Mouse (Mus musculus) left cerebral cortex, postnatal 25 days (tissue): ENCODE measurements at regions not wholly inside any gene's neighbourhood (a gene's known extent, or its start where the extent isn't known, plus 50 kb on each side); places are given as distances from the start of the nearest gene placed in this dataset.
A peak's percentile ranks its signal among the peaks of the same experiment; 100 is the strongest.

Source experiments
- DNase-seq, 2 experiments: peaks; one replicate each; pipeline ENCODE4 v3.0.0; 2022; ENCODE audit warnings: low spot score in 2 of 2, mixed read lengths in 1 of 2
- intact Hi-C: fragments of 180-260 bp; cut with DNase I; formaldehyde crosslinking; loops from one replicate; pipeline ENCODE4 v1.15.1; 2025

DNA sequence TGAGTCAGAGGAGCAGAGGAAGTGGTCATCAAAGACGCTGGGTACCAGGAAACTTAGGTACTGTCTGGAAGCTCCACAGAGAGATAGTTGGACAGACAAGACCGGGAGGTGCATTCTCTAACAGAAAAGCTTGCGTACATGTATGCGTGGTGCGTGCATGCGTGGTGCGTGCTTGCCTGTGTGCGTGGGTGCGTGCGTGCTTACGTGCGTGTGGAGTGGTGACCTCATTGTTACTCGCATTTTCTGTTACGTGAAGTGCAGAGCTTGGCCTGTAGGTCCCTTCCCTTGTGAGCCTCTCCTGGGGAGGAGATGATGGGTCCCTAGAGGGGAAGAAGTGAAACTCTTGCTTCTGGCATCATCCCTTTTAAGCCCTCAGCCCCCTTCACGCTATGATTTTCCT lies 175.5 kb upstream of the Msx2 start:
- intact Hi-C loops = no loop called here

DNA sequence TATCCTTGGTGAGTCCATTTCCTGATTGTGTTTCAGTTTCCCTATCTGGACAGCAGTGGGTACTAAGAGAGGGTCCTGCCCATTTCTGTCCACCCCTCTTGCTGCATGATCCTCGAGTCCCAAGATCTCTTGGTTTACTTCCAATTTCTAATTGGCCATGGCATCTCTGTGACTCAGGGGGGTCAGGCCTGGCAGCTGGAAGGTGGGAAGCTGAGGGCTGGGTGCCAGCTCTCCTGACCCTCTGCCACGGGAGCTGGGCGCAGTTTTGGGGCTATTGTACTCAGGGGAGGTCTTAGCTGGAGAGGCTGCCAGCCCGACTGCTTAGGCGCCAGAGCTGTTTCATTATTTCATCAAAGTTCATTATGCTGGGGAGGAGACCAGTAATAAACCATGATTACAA lies 169.7 kb upstream of the Msx2 start:
- intact Hi-C loops = no loop called here
- DNase-seq = no peak

More for the DNA sequence above, 175.5 kb upstream of the Msx2 start:
- no peak for DNase-seq

DNA sequence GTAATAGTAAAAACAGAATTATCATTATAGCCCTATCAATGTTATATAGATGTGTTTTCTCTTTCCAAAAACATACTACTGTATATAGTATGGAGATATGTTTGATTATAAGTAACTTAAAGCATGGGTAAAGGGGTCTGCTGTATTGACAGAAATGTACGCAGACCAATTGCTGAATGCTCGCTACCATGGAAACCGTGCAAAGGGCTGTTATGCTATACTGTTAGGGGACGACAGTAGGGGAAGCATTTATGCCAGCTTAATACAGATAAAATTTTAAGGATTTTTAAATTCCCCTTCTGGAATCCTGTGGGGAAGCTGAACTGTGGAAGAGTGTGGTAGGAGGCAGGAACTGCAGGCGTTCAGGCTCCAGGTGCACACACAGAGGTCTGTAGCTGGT lies 166.7 kb upstream of the Msx2 start:
- no peak for DNase-seq
- intact Hi-C loops = no loop called here

DNA sequence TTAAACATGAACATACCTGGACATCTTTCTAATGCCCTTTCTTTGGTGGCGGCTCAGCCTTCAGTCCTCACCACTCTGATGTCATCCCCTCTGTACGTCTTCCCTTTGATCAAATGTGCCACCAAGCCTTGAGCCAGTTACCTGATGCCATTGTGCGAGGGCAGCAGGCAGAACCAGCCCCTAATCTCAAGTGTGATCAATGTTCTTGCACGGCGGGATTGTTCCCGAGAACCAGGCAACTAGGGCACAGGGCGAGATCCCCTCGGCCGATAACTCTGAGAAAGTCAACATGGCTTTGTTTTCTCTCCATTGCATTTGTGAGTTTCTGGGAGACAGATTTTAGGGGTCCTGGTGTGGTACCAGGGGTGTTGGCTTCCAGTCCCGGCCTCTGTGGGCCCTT lies 166.2 kb upstream of the Msx2 start:
- intact Hi-C loops = no loop called here
- DNase-seq = no peak

DNA sequence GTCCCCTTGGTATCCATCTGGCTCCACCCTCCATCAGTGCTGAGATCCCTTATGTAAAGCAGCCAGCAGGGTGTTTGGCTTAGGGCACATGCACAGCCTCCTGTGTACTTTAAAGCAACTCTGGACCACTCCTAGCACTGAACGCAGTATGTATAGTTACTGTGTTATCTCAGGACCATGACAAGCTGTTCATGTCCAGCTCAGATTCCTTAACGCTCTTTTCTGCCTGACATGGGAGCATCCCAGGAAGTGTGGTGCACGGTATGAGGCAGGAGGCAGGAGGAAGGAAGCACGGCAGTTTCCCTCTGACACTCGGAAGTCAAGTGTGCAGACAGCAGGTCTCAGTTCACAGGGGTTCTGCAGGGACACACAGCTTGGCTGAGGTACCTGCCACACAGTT lies 163.1 kb upstream of the Msx2 start:
- intact Hi-C loops = no loop called here

DNA sequence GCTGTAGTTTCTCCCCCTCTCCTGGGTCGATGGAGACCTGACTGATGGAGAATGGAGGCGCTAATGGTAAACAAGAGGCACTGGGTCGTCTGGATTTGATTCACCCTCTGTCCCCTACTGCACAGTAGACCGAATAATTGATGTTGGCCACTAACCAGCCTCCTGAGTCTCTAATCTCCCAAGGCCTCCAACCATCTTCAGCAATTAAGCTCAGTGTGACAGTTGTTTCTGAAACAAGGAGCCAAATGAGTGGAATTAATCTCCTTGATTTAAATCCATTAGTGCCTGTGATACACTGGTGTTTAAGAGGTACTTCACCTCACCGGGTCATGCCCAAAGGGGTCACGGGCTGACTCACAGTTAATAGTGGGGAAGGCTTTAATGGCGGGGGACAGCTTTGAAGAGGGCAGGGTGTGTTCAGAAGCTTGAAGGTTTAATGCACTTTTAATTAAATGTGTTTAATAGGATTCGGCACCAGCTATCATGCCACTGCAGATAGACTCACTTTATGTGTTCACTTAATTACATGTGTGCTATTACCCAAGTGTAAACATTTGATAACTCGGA lies 161.8 kb upstream of the Msx2 start:
- no peak for DNase-seq
- intact Hi-C loops = no loop called here

More for the DNA sequence above, 163.1 kb upstream of the Msx2 start:
- no peak for DNase-seq

DNA sequence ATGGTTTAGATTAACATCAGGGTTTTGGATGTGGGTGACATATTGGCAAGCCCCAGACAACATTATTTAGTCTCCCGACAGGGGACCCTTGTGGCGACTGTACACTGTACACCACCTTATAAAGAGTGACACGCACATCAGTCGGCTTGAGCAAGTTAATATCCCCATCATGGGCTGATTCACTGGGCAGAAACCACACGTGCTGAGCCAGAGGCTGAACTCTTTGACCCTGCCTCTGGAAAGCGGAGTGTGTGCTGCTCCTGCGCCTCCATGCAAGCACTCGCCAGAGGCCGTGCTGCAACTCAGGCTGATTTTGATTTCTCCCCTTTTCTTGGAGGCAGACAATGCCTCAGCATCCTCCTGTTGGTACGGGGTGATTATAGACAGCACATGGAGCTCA lies 125.2 kb upstream of the Msx2 start:
- no peak for DNase-seq
- intact Hi-C loops = loop anchor here (10.0 kb wide), 1 partner anchor 133 kb away; no protein-coding TSS in a partner anchor

DNA sequence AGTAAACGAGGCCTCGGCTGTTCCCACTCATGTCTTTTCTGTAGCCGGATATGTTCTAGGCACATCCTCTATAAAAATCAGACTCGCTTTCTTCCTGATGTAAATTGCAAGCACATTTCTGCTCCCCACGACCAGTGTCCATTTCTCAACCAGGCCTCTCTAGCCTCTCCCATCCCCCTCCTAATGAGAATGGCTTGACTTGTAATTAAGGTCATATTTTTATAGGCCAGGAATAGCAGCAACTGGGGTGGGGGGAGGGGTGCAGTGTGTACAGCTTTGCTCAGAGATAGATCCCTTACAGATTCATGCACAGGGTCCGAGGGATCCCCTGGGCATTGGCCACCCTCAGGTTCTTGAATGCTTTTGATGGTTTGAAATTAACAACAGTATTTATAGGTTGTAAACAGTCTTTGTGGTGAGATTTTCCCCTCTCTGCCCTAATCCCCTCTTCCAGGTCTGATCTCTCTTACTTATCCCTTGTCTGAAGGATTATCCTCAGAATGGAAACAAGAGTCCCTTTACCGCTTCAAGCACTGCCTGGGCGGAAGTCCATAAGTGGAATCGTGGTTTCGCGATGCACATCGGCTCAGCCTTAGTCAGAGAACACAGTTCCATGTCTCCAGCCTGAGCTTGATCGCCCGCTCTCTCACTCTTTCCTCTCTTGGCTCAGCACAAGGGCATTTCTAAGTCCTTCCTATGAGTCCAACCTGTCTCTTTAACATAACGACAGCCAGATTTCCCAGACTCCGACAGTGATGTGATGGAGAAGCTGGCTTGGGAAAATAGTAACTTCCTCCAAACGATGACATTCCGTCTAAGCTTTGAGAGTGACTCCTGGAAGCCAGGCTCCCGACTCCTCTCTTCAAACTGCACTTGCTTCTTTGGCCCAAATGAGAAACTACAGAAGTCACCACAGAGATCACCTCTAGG lies 124.3 kb upstream of the Msx2 start:
- intact Hi-C loops = loop anchor here (10.0 kb wide), 1 partner anchor 132 kb away; no protein-coding TSS in a partner anchor
- DNase-seq = no peak

DNA sequence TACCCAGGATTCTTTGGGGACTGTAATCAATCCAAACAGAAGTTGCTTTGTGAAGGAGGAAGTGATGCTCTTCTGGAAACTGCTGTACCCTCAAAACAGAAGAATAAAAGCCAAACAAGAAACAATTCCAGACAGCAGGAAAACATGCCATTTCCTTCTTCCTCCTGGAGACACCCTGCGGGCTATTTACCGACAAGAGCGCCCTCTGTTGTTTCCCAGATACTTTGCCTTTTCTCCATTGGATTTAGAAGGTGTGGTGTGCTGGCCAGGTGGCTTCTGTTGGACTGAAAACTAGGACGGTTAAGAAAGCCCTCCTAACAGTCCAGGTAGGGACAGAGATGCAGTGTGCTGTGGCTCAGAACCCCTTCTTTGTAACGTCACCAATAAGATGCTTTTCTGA lies 119.9 kb upstream of the Msx2 start:
- peak; percentile 16 to 26 for DNase-seq
- intact Hi-C loops = loop anchor here (10.0 kb wide), 1 partner anchor 128 kb away; no protein-coding TSS in a partner anchor

DNA sequence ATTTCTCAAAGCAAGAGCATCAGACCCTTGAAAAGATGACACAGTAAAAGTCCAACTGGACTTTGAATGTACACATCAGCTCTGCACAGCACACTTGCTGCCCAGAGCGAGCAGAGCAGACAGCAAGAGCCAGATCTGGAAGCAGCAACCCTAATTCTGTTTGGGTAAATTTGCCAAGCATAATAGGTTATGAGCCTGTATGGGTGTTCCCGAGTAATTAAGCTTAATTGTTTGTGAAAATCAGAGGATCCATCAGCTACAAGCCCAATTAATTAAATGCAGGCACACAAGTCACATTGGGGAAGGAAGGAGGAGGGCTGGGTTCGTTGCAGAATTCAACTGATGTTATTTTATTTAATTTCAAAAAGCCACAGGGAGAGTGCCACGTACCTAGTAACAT lies 113.9 kb upstream of the Msx2 start:
- intact Hi-C loops = no loop called here
- no peak for DNase-seq

DNA sequence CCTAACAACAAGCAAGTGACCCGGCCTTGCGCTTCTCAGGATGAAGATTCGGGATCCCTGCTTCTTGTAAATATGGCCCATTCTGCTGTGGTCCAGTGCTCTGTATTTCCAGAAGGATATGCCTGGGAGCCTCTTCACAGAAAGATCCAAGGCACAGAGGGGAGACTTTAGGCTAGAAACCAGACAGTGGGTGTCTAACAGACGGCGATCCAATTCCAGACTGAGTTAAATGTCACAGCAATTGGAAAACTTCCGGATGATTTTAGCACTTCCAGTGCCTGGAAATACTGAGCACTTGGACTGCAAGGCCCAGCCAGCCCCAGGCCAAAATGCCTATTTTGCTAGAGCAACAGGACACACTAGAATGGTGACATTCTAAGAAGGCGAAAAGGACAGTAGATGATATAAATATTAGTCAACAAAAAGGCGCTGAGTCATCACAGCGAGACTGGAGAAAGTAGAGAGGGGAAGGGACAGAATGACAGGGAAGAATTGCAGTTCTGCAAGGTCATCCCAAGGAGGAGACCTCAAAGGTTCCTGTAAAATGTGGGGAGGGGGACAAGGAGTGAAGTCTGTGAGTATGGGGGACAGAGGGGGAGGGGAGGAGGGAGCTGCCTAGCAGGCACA lies 111.7 kb upstream of the Msx2 start:
- DNase-seq = peak in 1 of 2 experiments; percentile 40
- intact Hi-C loops = no loop called here

DNA sequence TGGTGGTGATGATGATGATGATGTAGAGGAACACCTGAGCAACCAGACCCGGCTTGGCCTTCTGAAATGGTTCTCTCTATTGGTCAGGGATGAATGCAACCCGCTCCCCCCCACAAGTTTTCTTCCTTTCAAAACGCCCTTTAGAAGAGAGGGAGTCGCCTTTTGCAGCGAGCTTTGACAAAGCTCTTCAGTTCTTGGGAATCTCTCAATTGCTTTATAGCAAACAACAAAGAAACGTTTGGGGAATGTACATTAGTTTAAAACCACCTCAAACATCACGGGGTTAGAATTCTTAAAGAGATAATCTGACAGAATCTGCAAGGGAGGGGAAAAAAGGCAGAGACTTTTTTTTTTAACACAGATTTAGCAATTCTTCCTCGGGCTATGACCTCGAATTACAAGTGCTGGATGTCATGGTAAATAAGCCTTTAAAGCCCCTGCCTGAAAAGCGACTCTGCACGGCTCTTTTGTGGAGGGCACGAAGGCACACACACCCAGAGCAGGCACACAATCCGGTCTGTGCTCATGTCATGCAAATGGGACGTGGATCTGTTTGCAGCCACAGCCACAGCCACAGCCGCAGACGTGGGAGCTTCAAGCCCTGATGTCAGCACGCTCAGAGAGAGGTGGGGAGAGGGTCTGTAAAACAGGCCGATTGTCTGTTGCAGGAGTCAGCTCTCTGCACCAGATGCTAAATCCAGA lies 81.2 kb upstream of the Msx2 start:
- intact Hi-C loops = no loop called here

DNA sequence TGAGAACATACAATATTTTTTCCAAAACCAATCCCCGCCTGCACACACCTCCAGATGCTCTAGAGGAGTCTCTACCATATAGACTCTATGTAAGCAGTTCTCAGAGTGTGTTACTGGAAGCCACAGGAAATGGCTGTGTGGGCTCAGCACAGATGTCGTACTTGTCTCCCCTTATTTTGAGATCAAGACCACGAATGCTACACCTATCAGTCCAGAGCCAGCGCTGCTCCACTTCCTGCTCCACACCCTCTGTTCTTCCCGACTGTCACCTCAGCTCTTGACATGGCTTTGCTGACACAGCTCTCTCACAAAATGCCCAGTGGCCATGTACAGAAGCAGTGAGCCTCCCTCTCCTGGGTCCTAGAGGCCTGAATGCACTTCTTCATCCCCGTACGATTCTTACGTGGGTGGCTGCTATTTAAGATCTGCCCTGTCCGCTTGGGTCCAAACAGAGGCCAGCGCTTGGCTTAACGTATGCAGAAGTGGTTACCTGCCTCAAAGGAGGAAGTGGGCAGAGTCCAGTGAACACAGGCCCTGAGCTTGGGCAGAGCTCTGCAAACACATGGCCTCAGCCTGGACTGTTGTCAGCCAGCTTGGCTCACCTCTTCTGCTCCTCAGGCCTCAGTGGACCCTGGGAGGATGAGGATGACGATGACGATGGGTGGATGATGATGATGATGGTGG lies 80.5 kb upstream of the Msx2 start:
- DNase-seq = no peak
- intact Hi-C loops = no loop called here

More for the DNA sequence above, 81.2 kb upstream of the Msx2 start:
- DNase-seq = no peak

DNA sequence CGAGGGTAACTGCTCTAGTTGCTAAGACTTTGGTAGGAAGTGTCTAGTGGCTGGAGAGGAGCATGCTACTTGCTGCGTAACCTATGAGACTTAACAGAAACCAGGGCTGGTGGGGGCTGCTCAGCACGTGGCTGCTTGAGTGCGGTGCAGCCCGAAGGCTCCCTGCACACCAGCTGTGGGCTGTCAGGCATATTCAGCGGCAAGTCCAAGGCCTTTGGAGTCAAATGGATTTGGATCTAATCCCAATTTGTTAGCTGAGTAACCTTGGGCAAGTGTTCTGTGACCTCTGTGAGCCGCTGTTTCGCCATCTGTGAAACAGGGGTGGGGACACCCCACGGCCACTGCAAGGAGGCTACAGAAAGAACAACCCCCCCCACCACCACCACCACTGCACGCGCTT lies 75.5 kb upstream of the Msx2 start:
- intact Hi-C loops = no loop called here
- DNase-seq = no peak

DNA sequence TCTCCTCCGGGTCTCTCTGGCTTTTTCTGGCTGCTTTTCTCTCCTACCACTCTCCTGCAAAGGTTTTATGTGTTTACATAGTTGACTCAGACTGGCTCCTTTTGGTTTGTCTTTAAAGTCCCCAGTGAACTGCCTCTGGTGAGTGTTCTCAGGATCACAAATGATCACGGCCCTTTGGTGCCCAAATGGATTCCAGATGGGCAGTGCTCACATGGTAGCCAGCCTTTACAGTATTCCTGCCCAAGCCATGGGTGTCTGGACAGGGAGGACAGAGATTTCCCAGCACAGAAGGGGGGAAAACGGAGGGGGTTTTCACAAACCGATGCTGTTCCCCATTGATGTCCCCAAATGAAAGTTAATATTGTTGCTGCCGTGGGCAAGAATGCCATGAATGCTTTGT lies 70.4 kb upstream of the Msx2 start:
- no peak for DNase-seq
- intact Hi-C loops = no loop called here

DNA sequence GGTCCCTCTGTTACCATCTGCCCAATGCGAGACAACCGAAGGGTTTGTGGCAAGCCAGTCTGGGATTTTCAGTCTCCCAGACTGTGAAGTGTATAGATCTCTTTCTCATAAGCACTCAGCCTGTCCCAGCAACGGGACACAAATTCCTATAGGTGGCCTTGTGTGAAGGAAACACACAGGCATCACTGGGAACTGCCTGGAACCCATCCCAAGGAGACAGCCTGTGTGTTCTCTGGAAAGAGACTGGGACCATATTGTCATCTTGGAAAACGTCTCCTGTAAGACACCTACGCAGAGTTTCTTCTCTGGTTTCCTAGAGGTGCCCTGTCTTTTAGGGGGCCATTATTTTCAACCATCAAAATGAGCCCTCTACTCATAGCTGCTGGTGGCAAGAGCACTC lies 66.9 kb upstream of the Msx2 start:
- intact Hi-C loops = no loop called here
- DNase-seq = peak in 1 of 2 experiments; percentile 26

DNA sequence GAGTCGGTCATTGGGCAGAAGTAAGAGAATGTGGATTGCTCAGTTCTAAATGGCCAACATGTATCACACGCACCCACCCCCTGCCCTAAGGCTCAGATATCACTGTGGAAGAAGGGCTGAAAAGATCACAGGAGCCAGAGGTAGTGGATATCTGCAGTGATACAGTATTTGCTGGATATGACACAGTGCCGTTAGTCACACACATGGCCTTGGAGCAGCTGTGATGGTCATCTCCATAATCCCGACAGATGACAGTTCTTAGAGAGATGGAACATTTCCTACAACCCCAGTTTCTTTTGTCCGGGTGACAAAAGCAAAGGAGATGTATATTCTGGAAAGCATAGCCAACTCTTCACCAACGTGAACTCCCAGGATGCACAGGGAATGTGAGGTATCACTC lies 65.1 kb upstream of the Msx2 start:
- intact Hi-C loops = no loop called here
- DNase-seq = no peak

DNA sequence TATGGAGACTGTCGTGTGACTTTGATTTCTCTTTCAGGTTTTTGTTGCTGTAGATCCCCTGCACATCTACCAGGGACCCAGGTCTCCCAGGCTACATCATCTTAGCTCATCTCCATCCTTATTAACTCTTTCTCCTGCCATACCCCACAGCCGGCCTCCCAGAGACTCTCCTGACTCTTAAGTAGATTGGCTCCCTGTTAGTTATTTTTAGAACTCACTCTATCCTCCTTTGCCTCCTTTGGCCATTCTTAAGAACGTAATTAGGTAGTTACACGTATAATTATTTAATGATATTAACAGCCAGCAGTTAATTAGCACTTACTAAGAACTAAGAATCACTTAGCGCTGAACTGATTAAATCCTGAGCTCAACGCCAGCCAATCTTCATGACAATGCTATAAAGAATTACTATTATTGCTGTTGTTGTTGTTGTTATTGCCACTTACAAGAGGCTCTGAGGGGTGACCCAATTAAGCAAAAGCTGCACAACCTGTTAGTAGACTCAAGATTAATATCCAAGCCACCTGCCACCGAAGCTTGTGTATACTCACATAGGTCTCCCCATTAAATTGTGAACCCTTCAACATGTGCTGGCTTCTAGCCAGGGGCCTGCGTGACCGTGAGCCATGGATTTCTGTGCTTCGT lies 63.0 kb upstream of the Msx2 start:
- no peak for DNase-seq
- intact Hi-C loops = no loop called here

DNA sequence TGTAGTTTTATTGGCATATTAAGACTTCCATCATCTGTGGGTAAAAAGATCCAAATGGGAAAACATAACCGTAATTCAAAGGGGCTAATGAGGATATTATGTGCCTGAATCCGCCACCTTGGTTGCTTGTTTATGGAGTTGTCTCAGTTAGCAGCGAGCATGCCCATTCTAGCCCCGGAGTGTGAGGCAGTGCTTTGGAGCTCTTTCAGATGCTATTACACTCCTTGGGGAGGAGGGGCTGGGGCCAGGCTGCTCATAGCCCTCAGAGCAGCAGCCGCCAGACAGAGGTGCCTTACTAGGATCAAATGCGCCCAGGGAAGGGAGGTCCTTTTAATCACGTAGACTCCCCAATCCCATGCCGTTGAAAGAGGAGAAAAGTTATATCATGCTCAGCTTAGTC lies 60.9 kb upstream of the Msx2 start:
- intact Hi-C loops = no loop called here
- no peak for DNase-seq
